Mouse (Mus musculus): ENCODE results near the gene Rabl3. TPM values are rescaled to one million over a fixed set of nuclear protein-coding genes. Genes with fewer than 3 reads are reported as not detected.

The Rabl3 gene
- polyA plus RNA-seq, 1 experiment from 2014 or later, result 26.0 TPM

- H3K4me1 ChIP-seq, result no peaks in the 10 kb centered on the region
- H3K4me2 ChIP-seq, result no peak overlapping the region
- no peak overlapping the region for H3K4me3 ChIP-seq
- no peaks in the 10 kb centered on the region for H3K36me3 ChIP-seq
- H3K9me3 ChIP-seq, result no peaks in the 10 kb centered on the region
- no peak for ATAC-seq (ENCODE audit: insufficient number of reproducible peaks, insufficient read depth, low FRiP score, low TSS enrichment, low read depth)
- 73% methylated on average over 3 of the region's 3 CpGs for WGBS
- no peak overlapping the region for H3K27ac ChIP-seq
- no peaks in the 10 kb centered on the region for H3K27me3 ChIP-seq
- no peak overlapping the region for H3K9ac ChIP-seq
Measured at GRCm38 (mm10) chr16:37599326-37599725, 59.6 kb downstream of the Rabl3 start.

- no peaks in the 10 kb centered on the region for H3K4me1 ChIP-seq
- H3K9me3 ChIP-seq, result no peaks in the 10 kb centered on the region
- no peaks in the 10 kb centered on the region for H3K27me3 ChIP-seq
- H3K4me3 ChIP-seq, result no peak overlapping the region
- H3K36me3 ChIP-seq, result no peaks in the 10 kb centered on the region
- WGBS, result 98% methylated on average over 1 of the region's 1 CpGs
- H3K27ac ChIP-seq, result no peak overlapping the region
- ATAC-seq (ENCODE audit: insufficient number of reproducible peaks, insufficient read depth, low FRiP score, low TSS enrichment, low read depth), result no peak
- H3K9ac ChIP-seq, result no peak overlapping the region
- no peak overlapping the region for H3K4me2 ChIP-seq
Measured at GRCm38 (mm10) chr16:37603431-37603830, 63.7 kb downstream of the Rabl3 start.

GRCm38 (mm10) chr16:37604243-37604642, 64.6 kb downstream of the Rabl3 start:
- Histone ChIP-seq H3K9me3 (no peaks in the 10 kb centered on the region), H3K36me3 (no peaks in the 10 kb centered on the region), H3K9ac (no peak overlapping the region), H3K27ac (no peak overlapping the region), H3K4me2 (no peak overlapping the region), H3K4me3 (no peak overlapping the region), H3K27me3 (no peaks in the 10 kb centered on the region), H3K4me1 (no peaks in the 10 kb centered on the region)
- WGBS, result 85% methylated on average over 6 of the region's 6 CpGs
- ATAC-seq (ENCODE audit: insufficient number of reproducible peaks, insufficient read depth, low FRiP score, low TSS enrichment, low read depth), result no peak

- H3K4me3 ChIP-seq, result no peak overlapping the region
Measured at GRCm38 (mm10) chr16:37610333-37610732, 70.6 kb downstream of the Rabl3 start.

GRCm38 (mm10) chr16:37611072-37611471, 71.4 kb downstream of the Rabl3 start:
- no peaks in the 10 kb centered on the region for H3K27me3 ChIP-seq
- no peak overlapping the region for H3K4me2 ChIP-seq
- H3K4me1 ChIP-seq, result no peaks in the 10 kb centered on the region
- H3K36me3 ChIP-seq, result no peaks in the 10 kb centered on the region
- WGBS, result 63% methylated on average over 7 of the region's 7 CpGs
- H3K9me3 ChIP-seq, result no peaks in the 10 kb centered on the region
- no peak overlapping the region for H3K9ac ChIP-seq
- no peak for ATAC-seq (ENCODE audit: insufficient number of reproducible peaks, insufficient read depth, low FRiP score, low TSS enrichment, low read depth)
- H3K27ac ChIP-seq, result no peak overlapping the region
- H3K4me3 ChIP-seq, result no peak overlapping the region

More at GRCm38 (mm10) chr16:37610333-37610732, 70.6 kb downstream of the Rabl3 start:
- no peaks in the 10 kb centered on the region for H3K4me1 ChIP-seq
- H3K4me2 ChIP-seq, result no peak overlapping the region
- 74% methylated on average over 8 of the region's 8 CpGs for WGBS
- no peaks in the 10 kb centered on the region for H3K36me3 ChIP-seq
- no peak for ATAC-seq (ENCODE audit: insufficient number of reproducible peaks, insufficient read depth, low FRiP score, low TSS enrichment, low read depth)
- H3K9ac ChIP-seq, result no peak overlapping the region
- no peak overlapping the region for H3K27ac ChIP-seq
- no peaks in the 10 kb centered on the region for H3K27me3 ChIP-seq
- H3K9me3 ChIP-seq, result no peaks in the 10 kb centered on the region

GRCm38 (mm10) chr16:37612013-37612412, 72.3 kb downstream of the Rabl3 start:
- H3K9me3 ChIP-seq, result no peaks in the 10 kb centered on the region
- H3K36me3 ChIP-seq, result no peaks in the 10 kb centered on the region
- H3K27ac ChIP-seq, result no peak overlapping the region
- 87% methylated on average over 5 of the region's 5 CpGs for WGBS
- H3K4me2 ChIP-seq, result no peak overlapping the region
- H3K9ac ChIP-seq, result no peak overlapping the region
- H3K4me3 ChIP-seq, result no peak overlapping the region
- H3K4me1 ChIP-seq, result no peaks in the 10 kb centered on the region
- no peaks in the 10 kb centered on the region for H3K27me3 ChIP-seq
- ATAC-seq (ENCODE audit: insufficient number of reproducible peaks, insufficient read depth, low FRiP score, low TSS enrichment, low read depth), result no peak

- Histone ChIP-seq H3K27me3 (no peaks in the 10 kb centered on the region), H3K9ac (no peak overlapping the region), H3K4me3 (no peak overlapping the region), H3K9me3 (no peaks in the 10 kb centered on the region), H3K36me3 (no peaks in the 10 kb centered on the region), H3K27ac (no peak overlapping the region), H3K4me2 (no peak overlapping the region), H3K4me1 (peaks cover 6% of the 10 kb centered on the region; the same call in 1 of the 2 replicates)
- ATAC-seq (ENCODE audit: insufficient number of reproducible peaks, insufficient read depth, low FRiP score, low TSS enrichment, low read depth), result no peak
- 90% methylated on average over 9 of the region's 9 CpGs for WGBS
Measured at GRCm38 (mm10) chr16:37614540-37614939, 74.9 kb downstream of the Rabl3 start.

- Histone ChIP-seq H3K4me2 (no peak overlapping the region), H3K36me3 (no peaks in the 10 kb centered on the region), H3K9me3 (no peaks in the 10 kb centered on the region), H3K4me3 (no peak overlapping the region), H3K9ac (no peak overlapping the region), H3K27me3 (no peaks in the 10 kb centered on the region), H3K27ac (no peak overlapping the region), H3K4me1 (peaks cover 6% of the 10 kb centered on the region; the same call in 1 of the 2 replicates)
- no peak for ATAC-seq (ENCODE audit: insufficient number of reproducible peaks, insufficient read depth, low FRiP score, low TSS enrichment, low read depth)
- 65% methylated on average over 8 of the region's 8 CpGs for WGBS
Measured at GRCm38 (mm10) chr16:37615429-37615828, 75.7 kb downstream of the Rabl3 start.

GRCm38 (mm10) chr16:37616104-37616503, 76.4 kb downstream of the Rabl3 start:
- H3K9me3 ChIP-seq, result no peaks in the 10 kb centered on the region
- WGBS, result 66% methylated on average over 8 of the region's 8 CpGs

GRCm38 (mm10) chr16:37617695-37618094, 78.0 kb downstream of the Rabl3 start:
- ATAC-seq (ENCODE audit: insufficient number of reproducible peaks, insufficient read depth, low FRiP score, low TSS enrichment, low read depth), result no peak
- no peak overlapping the region for H3K4me3 ChIP-seq
- no peak overlapping the region for H3K9ac ChIP-seq
- no peaks in the 10 kb centered on the region for H3K36me3 ChIP-seq
- peaks cover 6% of the 10 kb centered on the region; the same call in 1 of the 2 replicates for H3K4me1 ChIP-seq
- no peak overlapping the region for H3K27ac ChIP-seq
- H3K27me3 ChIP-seq, result no peaks in the 10 kb centered on the region
- 37% methylated on average over 3 of the region's 3 CpGs for WGBS
- no peak overlapping the region for H3K4me2 ChIP-seq
- no peaks in the 10 kb centered on the region for H3K9me3 ChIP-seq

More at GRCm38 (mm10) chr16:37616104-37616503, 76.4 kb downstream of the Rabl3 start:
- ATAC-seq (ENCODE audit: insufficient number of reproducible peaks, insufficient read depth, low FRiP score, low TSS enrichment, low read depth), result no peak
- H3K36me3 ChIP-seq, result no peaks in the 10 kb centered on the region
- H3K4me1 ChIP-seq, result peaks cover 6% of the 10 kb centered on the region; the same call in 1 of the 2 replicates
- H3K9ac ChIP-seq, result no peak overlapping the region
- no peak overlapping the region for H3K4me2 ChIP-seq
- no peaks in the 10 kb centered on the region for H3K27me3 ChIP-seq
- no peak overlapping the region for H3K4me3 ChIP-seq
- no peak overlapping the region for H3K27ac ChIP-seq
